Mouse (Mus musculus) c-Kit-negative CD71-positive TER-119-positive erythroid progenitor cells, embryonic 14.5 days (primary cell): ENCODE measurements around the gene Tagln3.
A peak's percentile ranks its signal among the peaks of the same experiment; 100 is the strongest.

Experiments
- DNase-seq: peaks from one replicate; pipeline ENCODE4 v3.0.0-alpha.2; 2013; ENCODE audit warnings: low read depth, low spot score

Gene Tagln3

DNA sequence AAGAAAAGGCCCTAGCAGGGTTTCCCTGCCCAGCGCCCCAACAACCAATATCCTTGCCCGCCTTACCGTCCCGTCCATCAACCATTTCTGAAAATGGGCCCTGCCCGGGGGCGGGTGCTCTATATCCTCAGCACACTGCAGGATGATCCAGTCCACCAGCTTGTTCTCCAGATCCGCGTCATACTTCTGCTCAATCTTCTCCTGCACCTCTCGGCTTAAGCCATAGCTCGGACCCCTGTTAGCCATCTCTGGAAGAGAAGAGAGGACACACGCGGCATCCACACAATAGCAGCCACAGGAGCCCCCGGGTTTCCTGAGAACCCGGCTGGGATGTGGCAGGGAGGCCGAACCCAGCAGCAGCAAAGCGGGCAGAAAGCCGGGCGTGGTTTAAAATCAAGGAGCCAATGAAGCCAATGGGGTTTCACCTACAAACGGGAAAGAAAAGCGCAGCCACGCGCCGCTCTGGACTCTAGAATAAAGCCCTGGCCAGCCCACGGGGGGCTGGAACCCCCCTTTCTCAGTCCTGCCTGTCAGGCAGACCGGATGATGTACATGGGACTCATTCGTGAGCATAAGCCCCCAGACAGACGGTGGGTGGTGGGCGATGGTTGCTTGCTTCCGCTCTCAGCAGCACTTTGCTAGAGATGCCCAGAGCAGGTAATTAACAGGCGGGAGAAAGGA, at the start of gene Tagln3:
Gene Tagln3 (minus strand): TSS at position 548 of the 681 bp plus-strand sequence.
- DNase-seq = no peak

DNA sequence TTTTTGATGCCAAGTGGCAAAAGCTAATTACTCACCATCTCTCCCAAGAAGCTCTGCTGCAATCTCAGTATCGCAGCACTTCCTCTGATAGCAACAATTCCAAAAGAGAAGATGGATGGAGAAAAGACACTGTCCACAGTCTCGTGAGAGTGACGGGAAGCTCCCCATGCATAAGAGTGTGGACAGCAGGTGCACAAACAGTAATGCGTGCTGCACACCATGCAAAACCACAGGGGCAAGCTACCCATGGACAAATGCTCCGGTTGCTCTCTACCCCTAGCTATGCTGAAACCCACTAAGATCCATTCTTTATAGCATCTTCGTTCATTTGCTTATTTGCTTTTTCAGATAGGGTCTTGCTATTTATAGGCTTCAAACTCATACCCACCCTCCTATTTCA, 46.5 kb upstream of the Tagln3 start:
- no peak for DNase-seq

DNA sequence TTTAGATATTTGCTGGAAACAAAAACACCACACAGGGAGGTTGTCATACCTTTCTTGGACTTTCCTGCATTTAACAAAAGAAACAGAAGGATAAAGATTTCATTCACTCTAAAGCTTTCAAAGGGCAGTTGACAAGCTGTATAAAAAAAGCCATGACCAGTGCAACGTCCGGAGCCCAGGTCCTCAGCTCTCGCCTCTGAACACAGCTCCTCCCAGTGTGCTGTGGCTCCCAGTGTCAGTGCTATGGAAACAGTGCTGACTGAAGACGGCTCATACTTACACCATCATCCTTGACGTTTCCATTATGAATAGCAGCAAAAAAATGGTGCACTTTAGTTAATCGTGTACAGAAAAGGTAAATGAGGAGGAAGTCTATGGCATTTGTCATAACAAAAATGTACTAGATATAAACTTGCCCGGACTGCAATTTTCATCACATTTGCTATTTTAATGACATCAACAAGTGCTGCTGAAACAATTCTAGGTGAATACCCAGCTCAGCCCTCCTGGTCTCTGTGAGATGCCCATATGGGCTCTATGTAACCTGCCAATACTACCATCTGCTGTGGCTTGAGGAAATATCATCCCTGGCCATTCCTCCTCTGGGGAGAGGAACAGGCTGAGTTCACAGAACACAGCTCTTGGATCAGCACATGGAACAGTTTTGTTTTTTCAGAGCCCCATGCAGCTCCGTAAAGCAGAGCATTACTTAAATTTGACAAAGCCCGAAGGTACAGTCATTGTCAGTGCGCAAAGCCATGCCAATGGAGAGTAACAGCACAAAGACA, 43.6 kb upstream of the Tagln3 start:
- DNase-seq = no peak

DNA sequence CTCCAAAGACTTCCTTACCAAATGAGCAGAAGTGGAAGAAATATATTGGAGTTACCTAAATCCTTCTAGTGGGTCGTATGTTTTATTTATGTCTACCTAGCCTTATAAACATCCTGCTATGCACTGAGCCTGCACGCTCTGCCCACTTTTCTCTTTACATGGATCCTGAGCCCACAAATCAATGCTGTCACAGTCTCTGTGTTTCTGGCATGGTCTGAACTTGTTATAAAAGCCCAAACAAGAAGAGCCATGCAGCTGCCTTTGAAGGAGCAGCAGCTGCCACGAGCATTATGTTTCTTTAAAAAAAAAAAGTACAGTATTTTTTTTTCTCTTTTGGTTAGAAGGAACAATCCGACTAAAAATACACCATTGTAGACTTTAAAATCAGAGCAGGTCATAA, 43.0 kb upstream of the Tagln3 start:
- DNase-seq = no peak

DNA sequence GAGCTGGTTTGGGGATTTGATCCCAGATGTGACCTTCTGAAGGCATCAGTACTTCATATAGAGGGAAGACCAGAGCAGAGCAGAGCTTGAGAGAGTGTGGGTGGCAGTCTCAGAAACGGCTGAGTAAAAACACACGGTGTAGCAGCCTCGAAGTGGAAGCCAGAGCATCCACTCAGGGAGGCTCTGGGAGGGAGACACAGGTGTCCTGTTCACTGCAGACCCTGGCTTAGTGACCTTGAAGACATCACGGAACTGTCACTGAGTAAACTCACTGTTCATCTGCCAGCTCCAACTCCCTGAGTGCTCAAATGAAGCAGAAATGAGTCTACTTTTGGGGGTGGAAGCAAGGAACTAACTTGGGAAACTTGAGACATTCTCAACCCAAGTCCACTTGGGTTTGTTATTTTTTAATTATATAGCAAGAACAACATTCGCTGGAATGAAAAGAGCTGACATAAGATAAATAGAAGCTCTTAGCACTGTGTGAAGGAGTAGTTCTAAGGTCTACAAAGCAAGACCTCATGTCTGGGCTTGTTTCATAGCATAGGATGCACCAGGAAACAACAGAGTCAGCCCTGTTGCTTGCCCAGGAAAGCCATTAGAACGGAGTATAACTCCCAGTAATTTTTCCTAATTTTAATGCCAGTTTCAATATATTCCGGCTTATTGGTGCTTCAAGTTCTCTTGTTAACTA, 41.5 kb upstream of the Tagln3 start:
- no peak for DNase-seq

DNA sequence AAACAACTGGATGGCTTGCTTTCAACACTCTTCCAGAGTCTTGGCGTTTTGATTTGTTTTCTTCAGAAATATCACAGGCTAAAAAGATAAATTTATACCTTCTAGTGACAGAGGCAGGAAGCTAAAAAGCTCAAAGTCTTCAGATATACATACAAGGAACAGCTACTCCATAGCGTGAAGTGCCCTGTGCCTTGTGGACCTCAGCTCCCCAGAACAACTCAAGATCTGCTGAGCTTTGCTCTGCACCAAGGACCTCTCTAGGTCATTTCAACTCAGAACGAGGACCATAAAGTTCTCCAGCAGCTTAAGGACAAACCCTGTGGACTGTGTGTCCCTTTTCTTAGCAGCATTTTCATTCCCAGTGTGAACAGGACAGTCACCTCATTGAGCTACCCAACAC, 40.7 kb upstream of the Tagln3 start:
- DNase-seq = no peak

DNA sequence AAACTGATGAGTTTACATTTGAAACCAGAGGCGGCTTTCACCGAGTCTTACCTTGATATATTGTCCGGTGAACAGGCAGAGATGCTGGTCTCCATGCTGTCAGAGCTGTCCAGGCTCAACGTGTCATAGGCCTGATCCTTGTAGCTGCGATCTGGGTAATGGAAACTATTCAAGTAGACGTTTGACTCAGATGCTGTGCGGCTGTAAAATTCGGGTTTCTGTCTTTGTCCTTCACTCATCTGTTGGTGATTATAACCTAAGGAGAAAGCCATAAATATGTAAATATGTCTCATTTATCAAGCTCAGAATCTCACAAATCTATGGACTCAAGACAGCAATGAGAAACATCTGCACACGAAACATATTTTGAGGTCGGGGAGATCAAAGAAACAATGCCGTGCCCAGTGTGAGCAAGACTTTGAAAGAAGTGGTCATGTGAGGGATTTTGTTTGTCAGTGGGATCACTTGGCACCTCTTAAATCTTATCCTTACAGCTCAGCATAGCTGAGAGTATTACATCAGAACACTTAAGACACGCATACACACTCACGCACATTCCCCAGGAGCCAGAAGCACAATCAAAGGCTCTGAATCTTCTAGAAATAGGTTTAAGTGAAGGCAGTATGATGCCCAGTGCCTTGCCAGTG, 38.6 kb upstream of the Tagln3 start:
- DNase-seq = no peak

DNA sequence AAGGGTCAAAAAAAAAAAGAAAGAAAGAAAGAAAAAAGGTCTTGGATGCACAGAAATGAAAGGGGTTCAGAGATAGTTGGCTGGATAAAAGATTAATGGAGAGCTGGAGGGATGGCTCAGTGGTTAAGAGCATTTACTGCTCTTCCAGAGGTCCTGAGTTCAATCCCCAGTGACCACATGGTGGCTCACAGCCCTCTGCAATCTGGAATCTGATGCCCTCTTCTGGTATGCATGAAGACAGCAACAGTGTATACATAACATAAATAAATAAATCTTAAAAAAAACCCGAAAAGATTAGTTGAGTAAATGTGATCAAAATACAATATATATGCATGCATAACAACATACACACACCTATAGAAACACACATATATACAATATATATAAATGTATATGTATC, 37.0 kb upstream of the Tagln3 start:
- no peak for DNase-seq

DNA sequence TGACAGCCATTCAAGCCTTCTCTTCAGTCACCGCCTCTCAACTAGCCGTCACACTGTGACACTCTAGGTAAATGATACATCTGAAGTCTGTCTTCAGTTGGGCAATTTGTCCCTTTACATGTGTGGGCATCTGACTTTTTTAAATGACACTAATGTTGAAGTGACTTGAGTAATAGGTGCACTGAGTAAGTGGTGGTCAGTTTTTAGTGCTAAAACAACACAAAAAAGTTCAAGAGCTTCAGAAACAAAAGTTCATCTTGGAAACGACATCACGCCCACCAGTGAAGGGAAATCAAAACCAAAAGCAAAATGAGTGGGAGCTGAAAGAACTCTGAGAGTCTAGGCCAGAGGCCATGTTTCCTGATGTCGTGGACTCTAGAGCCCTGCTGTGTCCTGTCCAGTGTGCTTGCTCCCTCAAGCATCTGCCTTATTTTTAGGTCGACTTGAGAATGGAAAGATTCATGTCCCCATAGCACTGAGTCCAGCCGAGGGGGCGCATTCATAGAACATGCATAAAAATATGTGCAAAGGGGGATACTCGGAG, 34.4 kb upstream of the Tagln3 start:
- DNase-seq = no peak

DNA sequence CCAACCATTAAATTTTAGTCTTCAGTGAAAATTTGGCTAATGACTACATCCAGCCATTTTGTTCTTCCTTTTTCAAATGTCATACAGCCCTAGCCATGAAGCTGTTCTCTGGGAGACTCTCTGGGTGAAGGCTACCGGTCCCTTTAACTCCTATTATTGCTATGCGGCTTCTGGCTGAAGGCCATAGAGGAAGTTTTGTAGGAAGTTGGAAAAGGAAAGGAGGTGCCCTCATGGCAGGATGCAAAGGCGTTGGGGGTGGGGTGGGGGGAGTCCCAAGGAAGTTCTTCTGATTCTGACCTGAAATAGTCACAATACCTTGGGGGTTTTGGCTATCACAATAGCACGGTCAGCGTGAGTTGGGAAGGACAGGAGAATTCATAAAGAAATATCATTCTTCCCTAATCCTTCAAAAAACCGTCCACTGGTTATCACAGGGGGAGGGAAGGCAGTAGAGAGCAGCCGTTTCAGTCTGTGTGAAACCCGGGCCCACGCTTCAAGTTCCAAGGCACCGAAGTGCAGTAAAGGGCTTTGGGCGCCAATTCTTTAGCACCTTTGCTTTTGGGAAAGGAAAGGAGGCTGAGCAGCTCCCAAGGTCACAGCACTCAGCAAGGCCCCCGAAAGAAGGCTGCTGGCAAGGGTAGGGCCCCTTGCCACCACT, 33.1 kb upstream of the Tagln3 start:
- no peak for DNase-seq

DNA sequence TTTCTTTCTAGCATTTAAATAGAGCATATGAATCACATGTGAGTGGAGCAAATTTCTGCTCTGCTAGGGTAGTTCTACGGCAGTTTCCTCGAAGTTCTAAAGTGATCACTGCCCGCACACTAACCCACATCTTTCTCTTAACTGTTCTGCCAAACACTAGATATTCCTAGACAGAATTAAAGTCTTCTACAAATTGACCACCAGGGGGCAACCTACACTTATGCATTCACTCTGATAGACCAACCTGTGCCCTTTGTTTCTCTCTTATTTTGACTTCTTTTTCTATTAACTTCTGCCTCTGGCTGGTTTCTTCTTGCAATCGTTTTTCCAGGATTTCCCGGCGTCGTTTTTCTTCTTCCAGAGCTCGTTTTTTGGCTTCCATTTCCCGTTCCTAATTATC, 32.4 kb upstream of the Tagln3 start:
- no peak for DNase-seq

DNA sequence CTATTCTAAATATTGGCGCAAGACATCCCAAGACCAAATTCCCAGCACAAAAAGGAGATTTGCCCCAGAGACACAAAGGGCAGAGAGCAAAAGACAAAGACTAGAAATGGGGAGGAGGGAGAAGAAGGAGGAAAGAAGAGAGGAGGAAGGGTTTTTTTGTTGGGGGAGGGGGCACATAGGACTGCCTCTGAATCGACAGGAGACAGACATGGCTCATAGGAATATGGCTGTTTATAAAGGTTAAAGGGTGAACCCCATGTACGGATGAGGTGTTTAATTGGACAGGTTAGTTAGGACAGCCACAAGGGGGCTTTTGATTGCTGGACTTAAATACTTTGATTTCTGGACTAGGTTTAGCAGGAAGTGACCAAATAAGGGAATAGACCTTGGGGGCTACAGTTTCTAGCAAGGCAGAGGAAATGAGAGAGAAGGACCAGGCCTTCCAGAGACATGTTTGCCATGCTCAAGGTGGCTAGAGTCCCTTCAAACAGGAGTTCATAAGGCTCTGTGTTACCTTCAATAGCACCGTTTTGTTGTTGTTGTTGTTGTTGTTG, 19.3 kb upstream of the Tagln3 start:
- no peak for DNase-seq

DNA sequence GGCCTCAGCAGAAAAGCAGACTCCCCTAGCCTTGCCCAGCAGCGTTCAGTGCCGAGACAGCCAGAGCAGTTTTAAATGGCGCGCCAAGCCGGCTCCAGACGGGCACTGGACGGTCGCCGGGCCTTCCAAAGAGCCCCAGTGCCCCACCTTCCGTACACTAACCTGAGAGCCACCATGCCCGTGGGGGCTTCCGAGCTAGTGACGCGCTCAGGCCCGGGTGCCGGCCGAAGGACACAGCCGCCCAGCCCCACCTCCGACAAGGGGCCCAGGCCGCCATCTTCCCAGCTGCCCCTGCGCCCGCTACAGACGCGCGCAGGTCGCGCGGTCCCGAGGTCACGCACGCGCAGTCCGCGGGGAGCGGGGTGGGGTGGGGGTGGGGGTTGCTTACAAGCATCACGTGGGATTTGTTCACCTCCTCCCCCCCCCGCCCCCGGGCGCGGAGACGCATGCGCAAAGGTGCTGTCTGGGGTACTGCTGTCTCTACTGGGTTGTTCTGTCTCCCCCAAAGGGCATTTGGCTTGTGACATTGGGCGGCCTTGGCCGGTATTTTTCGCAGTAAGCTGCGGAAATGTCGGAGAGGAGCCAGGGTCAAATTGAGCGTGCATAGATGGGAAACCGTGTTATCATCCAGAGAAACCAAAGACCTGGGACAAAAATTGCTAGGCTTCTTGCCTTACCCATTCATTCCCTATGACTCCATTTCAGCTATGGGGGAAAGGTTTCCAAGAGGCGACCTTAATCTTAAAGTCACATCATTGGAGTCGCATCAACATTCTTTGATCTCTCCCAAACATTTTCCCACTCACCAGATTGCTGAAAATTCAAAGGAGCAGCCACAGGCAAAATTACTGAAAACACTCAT, 18.4 kb upstream of the Tagln3 start, which contains the start of gene Abhd10:
Gene Abhd10 (minus strand): TSS at position 341 of the 862 bp plus-strand sequence.
- DNase-seq = peak; percentile 62

DNA sequence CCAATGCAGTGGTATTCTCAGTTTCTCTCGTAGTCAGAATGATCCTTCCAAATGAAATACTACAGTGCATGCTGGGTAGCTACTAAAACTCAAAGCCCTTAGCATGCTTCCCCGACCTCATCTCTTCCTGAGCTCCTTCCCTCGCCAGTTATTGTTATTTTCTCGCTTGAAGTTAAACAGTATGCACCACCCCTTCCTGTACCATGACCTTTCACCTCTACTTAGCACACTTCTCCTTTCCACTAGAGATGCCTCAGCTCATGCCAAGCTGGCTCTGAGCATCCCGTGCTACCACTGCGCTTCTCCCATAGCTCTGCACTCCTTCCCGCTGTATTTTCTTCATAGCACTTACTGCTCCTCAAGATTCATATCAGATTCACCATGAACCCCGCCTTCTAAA, 13.5 kb upstream of the Tagln3 start:
- DNase-seq = no peak

DNA sequence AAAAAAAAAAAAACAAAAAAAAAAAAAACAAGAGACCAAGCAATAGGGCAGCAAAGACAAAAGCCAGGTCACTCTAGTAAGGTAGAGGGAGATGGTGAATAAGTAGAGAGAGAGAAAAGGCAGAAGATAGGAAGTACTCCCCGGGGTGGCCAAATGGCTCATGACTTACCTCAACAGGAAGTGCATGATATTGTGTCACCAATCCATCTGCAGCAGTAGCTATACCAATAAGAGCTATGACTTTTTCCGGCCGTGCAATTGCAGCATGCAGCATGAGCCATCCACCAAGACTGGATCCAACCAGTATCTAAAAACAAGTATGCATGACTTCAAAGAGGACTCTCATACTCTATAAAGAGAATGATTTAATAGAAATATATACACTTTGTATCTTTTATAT, 12.3 kb upstream of the Tagln3 start:
- no peak for DNase-seq

DNA sequence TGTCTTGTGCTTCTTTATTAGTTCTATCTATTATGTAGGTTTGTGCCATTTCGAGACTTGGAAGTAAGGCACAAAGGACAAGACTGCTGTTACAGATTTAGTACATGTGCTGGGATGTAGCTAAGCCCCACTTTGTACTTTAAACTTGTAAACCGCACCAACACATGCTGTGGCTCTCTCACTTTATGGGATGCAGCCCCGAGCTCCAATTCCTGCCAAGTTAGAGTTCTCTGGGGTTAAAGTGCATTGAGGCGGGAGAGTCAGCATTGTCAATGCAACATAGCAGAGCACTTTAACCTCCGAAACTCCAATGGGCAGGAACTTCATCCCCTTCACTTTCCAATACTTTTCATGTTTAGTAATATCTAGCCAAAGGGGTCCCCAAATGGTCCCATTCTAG, 4.8 kb upstream of the Tagln3 start:
- no peak for DNase-seq

DNA sequence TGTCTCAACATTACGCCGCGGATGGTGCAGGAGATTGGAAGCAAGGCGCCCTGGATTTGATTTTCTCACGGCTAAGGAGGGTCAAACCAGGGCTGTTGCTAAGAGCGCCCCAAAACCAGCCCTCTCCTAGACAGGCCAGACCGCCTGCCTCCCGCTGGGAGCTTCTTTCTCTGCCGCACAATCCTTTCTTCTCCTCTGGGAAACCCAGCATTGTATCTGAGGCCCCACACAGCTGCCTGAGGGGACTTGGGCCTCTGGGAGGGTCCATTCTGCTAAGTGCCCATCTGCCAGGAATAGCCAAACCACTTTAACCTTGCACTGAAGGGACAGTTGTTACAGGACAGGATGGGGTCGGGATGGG, 314 bp upstream of the Tagln3 start:
- DNase-seq = no peak

DNA sequence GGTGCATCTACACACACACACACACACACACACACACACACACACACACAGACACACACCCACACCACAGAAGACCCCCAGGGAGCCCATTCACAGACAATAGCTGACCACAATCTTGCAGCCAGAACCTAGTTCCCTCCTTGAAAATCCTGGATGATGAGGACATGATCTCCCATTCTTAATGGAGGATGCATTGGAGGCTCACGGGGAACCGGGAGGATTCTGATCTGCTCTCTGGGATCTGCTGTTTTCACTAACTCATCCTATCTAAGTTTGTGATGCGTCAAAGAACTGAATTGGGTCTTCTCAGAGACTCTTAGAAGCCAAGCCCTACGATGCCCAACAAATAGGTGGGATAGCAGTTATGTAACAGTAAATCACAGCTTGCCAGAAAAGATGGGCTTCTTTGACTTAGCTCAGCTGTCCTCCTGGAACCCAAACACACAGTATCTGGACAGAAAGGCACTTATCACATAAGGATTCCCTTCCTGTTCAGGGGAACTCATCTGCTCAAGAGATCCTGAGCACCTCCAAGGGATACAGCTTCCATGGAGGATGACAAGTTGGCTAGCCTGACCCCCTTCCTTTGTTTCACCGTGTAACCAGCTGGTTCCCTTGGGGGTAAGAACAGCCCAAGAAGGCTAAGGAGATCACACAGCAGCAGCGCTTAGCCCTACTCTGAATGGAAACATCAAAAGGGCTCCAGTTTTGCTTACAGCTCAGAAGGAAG, 1.1 kb downstream of the Tagln3 start:
- no peak for DNase-seq

DNA sequence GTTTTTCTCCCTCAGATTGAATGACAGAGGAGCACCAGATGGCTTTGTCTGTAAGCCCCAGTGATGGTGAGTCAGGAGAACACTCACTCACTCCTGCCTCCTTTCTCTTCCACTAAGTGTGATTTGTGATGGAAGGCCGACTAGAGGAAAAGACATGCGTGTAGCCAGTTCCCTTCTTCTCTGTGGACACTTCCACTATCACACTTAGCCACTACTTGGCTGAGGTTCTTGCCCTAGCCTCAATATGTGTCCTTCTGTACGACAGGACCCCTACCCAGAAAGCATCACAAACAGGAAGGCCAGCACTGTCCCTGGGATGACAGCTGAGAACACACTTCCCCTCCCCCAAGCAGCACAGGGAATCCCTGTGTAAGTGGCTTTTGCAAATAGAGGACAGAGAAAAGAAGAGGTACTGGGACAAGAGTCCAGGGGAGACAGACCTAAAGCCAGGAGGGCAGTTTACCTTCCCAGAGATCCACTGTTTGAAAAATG, 1.9 kb downstream of the Tagln3 start:
- no peak for DNase-seq
